Mouse (Mus musculus) layer of hippocampus, adult 2 months (tissue): ENCODE results near the gene Fam69a. TPM values are rescaled to one million over a fixed set of nuclear protein-coding genes. Genes with fewer than 3 reads are reported as not detected.
"Not testable (repeated sequence)": the region's sequence is repeated elsewhere in the genome, so short reads cannot be mapped to it uniquely, and the experiment has no call there.

ENCODE experiments used
- DNase-seq, 2 experiments: peaks; one replicate each; pipeline ENCODE4 v3.0.0; 2022; ENCODE audit warnings: low spot score in 2 of 2
- H3K27ac ChIP-seq: fragments of 200-600 bp; 2 replicates; pipeline ENCODE4 v1.8.1; 2022
- H3K4me3 ChIP-seq: fragments of 200-600 bp; 2 replicates; pipeline ENCODE4 v1.8.1; 2022; ENCODE audit warnings: mild to moderate bottlenecking
- CTCF ChIP-seq: fragments of 200-600 bp; conservative IDR thresholded peaks from 2 replicates; pipeline ENCODE4 v1.8.1; 2022; ENCODE audit warnings: antibody characterized with exemption, mild to moderate bottlenecking, moderate library complexity
- total RNA-seq, 2 experiments: library from RNA; stranded (reverse); gene quantifications; 2 replicates each; pipeline ENCODE4 v1.2.3; 2021

The Fam69a gene
- total RNA-seq, 2 experiments from 2014 or later: 36.2 to 40.0 TPM

GRCm38 (mm10) chr5:107901014-107901615 is 85.8 kb downstream of the Fam69a start:
- peak overlapping the region; percentile 97 for H3K27ac ChIP-seq
- H3K4me3 ChIP-seq: peak overlapping the region; percentile 97
- DNase-seq: no peak
- no peak for TF ChIP-seq CTCF

- TF ChIP-seq CTCF: peak; percentile 85
- Histone ChIP-seq H3K27ac (peak within 1 kb of the TSS; percentile 97), H3K4me3 (peak within 1 kb of the TSS; percentile 97)
- peak; percentile 96 to 98 for DNase-seq
Measured at GRCm38 (mm10) chr5:107900206-107901013, 86.5 kb downstream of the Fam69a start, which contains the start of gene Rpl5. Gene Rpl5, plus strand, starts transcription at chr5:107900502.

- Histone ChIP-seq H3K27ac (no peak overlapping the region), H3K4me3 (no peak overlapping the region)
- DNase-seq: no peak
- TF ChIP-seq CTCF: no peak
Measured at GRCm38 (mm10) chr5:107896265-107896664, 90.6 kb downstream of the Fam69a start.

- Histone ChIP-seq H3K27ac (no peak overlapping the region), H3K4me3 (no peak overlapping the region)
- no peak for TF ChIP-seq CTCF
- no peak for DNase-seq
Measured at GRCm38 (mm10) chr5:107894676-107895075, 92.2 kb downstream of the Fam69a start.

- not testable (repeated sequence) for H3K4me3 ChIP-seq, H3K27ac ChIP-seq
- peak in 1 of 2 experiments; percentile 16 for DNase-seq
- TF ChIP-seq CTCF: peak; percentile 76
Measured at GRCm38 (mm10) chr5:107891515-107891914, 95.4 kb downstream of the Fam69a start.

GRCm38 (mm10) chr5:107889994-107890888 is 96.6 kb downstream of the Fam69a start:
- Histone ChIP-seq H3K4me3 (no peak overlapping the region), H3K27ac (no peak overlapping the region)
- no peak for TF ChIP-seq CTCF
- DNase-seq: no peak

GRCm38 (mm10) chr5:107880710-107881109 is 106.2 kb downstream of the Fam69a start:
- no peak for TF ChIP-seq CTCF

GRCm38 (mm10) chr5:107877053-107877452 is 109.8 kb downstream of the Fam69a start:
- no peak overlapping the region for H3K4me3 ChIP-seq
- H3K27ac ChIP-seq: no peak overlapping the region
- TF ChIP-seq CTCF: 0 out of 2 replicates have a peak, but pooled peaks have one; percentile 17
- DNase-seq: no peak

More at GRCm38 (mm10) chr5:107880710-107881109, 106.2 kb downstream of the Fam69a start:
- Histone ChIP-seq H3K4me3 (no peak overlapping the region), H3K27ac (no peak overlapping the region)
- DNase-seq: no peak

GRCm38 (mm10) chr5:107875261-107875611 is 111.6 kb downstream of the Fam69a start:
- Histone ChIP-seq H3K27ac (no peak overlapping the region), H3K4me3 (no peak overlapping the region)
- TF ChIP-seq CTCF: no peak
- no peak for DNase-seq

GRCm38 (mm10) chr5:107874561-107875260 is 112.2 kb downstream of the Fam69a start, which contains the start of gene Evi5:
Gene Evi5, minus strand, starts transcription at chr5:107875107.
- Histone ChIP-seq H3K4me3 (no peak within 1 kb of the TSS; the same call in 1 of the 2 replicates), H3K27ac (peak within 1 kb of the TSS; percentile 58)
- peak in 1 of 2 experiments; percentile 9 for DNase-seq
- no peak for TF ChIP-seq CTCF

GRCm38 (mm10) chr5:107873886-107874302 is 113.0 kb downstream of the Fam69a start:
- Histone ChIP-seq H3K4me3 (no peak overlapping the region; the same call in 1 of the 2 replicates), H3K27ac (peak overlapping the region; percentile 58)
- DNase-seq: no peak
- no peak for TF ChIP-seq CTCF

GRCm38 (mm10) chr5:107873330-107873729 is 113.6 kb downstream of the Fam69a start:
- TF ChIP-seq CTCF: no peak
- H3K27ac ChIP-seq: no peak overlapping the region
- no peak overlapping the region for H3K4me3 ChIP-seq
- DNase-seq: no peak
